Mouse (Mus musculus): ENCODE results near the gene 1700113H08Rik.

Gene 1700113H08Rik

DNA sequence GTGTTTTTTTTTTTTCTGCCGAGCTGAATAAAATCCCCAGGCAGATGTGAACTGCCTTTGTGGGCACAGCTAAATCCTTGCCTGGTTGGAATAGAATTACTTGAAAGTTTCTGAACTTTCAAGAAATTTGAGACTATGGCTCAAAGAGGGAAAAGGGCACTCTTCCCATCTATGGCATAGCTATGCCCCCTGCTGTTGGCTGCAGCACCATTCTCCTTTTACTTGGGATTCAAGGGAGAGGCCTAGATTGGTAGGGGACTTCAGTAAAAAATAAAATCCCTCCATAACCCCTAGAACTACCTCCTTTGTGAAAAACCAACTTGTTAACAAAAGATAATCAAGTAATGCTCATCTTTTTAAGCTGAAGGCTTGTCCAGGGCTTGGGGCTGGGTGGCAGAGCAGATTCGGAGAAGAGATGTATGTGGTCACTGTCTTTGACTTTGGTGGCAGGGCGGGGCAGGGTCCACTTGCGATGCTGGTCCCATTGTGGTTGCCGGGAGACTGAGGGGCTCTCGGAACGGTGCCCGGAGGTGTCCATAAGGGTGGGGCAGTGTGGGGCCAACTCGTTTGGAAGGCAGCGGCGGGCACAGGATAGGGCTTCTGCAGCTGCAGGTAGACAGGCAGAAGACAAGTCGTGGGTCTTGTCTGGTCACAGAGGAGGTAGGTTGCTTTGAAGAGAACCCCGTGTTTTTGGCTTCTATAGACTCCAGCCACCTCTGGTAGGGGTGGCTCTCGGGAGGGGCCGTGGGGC lies at the start of gene 1700113H08Rik:
TSS of gene 1700113H08Rik (plus strand) at position 546 of the 751 bp plus-strand sequence.
- in situ Hi-C loops (cut with MboI; ENCODE audit: low pct_unique_long_range_greater_than_20kb in 1 of 2, low sequenced_read_pairs in 2 of 2, unreplicated experiment in 1 of 2), result no loop called here

DNA sequence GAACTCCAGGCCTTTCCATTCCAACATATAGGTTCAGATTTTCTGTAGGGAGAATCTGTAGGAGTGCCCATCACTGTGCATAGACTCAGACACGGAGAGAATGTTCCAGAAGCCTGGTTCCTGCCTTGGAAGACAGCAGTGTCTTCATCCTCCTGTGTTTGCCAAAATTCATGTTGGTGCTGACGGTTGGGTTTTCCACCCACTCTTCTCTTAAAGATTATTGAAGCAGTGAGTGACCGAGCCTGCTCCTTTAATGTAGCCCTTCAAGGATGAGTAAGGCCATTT lies 49.7 kb upstream of the 1700113H08Rik start:
- in situ Hi-C loops (cut with MboI; ENCODE audit: low pct_unique_long_range_greater_than_20kb in 1 of 2, low sequenced_read_pairs in 2 of 2, unreplicated experiment in 1 of 2), result no loop called here

DNA sequence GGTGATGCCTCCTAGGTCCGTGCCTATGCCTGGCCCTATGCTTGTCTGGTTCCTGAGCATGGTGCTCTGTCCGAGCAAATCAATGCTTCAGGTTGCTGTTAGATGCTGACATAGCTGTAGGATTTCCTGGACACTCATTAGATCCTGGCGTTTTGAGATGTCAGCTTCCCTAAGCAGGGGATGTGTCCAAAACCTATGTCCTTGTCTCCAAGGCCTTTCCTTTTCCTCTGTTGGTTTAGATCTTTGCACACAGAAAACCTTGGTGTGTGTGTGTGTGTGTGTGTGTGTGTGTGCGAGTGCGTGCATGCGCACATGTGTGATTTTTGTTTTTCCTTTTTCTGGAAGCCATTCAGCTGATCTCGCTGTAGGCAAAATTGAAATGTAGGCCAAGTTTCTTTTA lies 45.8 kb upstream of the 1700113H08Rik start:
- in situ Hi-C loops (cut with MboI; ENCODE audit: low pct_unique_long_range_greater_than_20kb in 1 of 2, low sequenced_read_pairs in 2 of 2, unreplicated experiment in 1 of 2), result no loop called here

DNA sequence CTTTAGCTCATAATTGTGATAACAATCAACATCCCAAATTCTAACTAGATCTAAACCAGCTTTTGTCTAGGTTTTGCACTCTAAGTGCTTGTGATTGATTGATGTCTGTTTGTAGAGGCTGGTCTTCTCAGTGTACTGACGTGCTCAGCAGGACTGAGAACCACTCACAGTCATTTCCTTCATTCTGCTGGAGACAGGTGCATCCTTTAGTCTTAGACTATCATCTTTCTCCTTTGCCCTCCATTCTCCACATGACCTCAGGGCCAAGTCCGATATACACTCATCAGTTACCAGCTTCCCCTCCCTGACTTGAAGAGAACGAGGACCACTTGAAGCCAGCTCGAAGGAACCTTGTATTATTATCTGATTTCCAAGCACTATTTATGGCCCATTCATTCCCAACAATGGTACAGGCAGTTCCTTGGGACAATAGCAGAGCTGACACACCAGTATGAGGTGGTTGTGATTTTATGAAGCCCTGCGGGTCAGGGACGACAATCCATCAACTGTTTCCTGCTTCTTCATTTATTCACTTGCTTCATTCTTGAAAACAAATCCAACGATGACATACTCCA lies 43.4 kb upstream of the 1700113H08Rik start:
- in situ Hi-C loops (cut with MboI; ENCODE audit: low pct_unique_long_range_greater_than_20kb in 1 of 2, low sequenced_read_pairs in 2 of 2, unreplicated experiment in 1 of 2), result no loop called here

DNA sequence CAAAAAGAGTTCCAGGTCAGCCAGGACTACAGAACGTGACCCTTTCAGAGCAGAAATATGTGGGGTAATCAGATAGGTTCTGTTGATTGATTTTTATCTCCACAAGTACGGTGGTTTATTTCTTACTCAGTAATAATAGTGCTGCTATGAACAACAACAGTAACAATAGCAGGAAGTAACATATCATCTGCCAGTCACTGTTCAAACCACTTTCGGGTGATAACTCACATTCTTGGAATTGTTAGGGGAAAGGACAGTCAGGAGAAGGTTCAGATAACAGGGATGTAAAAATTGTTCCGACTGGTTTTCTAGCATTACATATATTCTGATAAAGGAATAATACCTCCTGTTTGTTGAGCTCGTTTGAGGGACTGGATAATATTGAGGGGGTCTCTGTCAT lies 42.4 kb upstream of the 1700113H08Rik start:
- in situ Hi-C loops (cut with MboI; ENCODE audit: low pct_unique_long_range_greater_than_20kb in 1 of 2, low sequenced_read_pairs in 2 of 2, unreplicated experiment in 1 of 2), result no loop called here

DNA sequence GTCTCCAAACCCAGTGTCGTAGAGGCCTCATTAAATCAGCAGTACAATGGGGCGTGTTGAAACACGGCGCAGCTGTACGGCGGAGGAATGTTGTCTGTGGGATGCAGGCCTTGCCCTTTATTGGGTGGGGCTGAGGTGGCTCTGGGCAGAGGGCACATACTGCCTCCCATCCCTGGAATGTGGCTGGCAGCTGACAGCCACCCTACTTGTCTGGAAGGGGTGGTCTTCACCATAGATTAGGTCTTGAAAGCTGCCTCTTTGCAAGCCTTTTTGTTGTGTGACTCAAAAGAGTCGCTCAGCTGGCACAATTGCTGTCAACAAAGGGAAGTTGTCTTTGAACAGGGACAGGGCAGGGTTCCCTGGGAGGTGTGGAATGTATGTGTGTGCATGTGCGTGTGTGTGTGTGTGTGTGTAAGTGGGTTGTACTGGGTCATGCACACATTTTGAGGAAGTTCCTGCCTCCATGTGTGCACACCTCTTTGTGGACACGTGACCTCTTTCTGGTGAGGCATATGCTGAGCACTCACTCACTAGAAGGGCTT lies 41.6 kb upstream of the 1700113H08Rik start:
- in situ Hi-C loops (cut with MboI; ENCODE audit: low pct_unique_long_range_greater_than_20kb in 1 of 2, low sequenced_read_pairs in 2 of 2, unreplicated experiment in 1 of 2), result no loop called here

DNA sequence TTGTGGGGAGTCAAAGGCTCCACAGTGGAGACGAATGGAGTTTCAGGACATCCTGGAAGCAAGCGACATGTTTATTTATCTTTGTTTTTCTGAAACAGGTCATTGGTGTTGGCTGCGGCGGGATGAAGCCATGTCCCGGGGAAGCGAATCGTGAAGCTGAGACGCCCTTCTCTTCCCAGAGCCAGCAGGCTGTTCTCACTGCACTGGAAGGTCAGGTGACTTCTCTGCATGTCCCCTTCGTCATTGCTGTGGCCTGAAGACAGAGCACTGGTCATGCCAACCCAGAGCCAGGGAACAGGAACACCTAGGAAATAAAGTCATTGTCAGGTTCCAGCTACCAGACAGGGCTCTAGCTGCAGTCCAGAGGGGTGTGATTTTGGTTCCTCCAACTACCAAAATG lies 39.0 kb upstream of the 1700113H08Rik start:
- in situ Hi-C loops (cut with MboI; ENCODE audit: low pct_unique_long_range_greater_than_20kb in 1 of 2, low sequenced_read_pairs in 2 of 2, unreplicated experiment in 1 of 2), result no loop called here

DNA sequence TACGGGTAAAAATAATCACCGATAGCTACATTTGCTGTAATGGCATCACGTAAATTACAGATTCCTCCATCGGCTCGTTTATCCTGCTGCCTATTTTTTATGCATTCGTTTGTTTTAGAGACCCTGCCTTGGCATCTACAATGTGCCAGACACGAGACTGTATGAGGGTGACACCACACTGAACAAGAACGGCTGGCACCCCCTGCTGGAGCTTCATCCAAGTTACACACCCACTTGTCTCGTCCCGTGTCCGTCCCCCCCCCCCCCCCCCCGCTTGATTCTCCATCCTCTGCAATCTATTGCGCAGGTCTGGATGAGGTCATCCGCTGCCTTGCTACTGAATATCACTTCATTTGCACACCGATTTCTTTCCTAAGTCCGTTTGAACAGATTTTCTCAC lies 37.1 kb upstream of the 1700113H08Rik start:
- in situ Hi-C loops (cut with MboI; ENCODE audit: low pct_unique_long_range_greater_than_20kb in 1 of 2, low sequenced_read_pairs in 2 of 2, unreplicated experiment in 1 of 2), result no loop called here

DNA sequence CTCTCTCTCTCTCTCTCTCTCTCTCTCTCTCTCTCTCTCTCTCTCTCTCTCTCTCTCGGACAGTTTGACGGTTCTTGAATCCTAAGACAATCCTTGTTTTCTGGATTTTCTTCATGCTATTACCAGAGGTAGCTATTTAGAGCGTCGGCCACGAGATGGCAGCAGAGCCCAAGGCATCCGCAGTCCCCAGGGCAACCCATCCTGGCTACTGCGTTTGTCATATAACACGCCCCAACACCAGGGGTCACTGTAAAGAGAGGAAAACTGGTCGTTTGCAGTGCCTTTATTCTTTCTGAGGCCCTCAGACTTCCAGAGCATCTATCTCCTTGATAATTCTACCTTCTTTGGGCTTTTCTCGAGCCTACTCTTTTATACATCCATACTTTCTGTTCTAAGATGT lies 33.0 kb upstream of the 1700113H08Rik start:
- in situ Hi-C loops (cut with MboI; ENCODE audit: low pct_unique_long_range_greater_than_20kb in 1 of 2, low sequenced_read_pairs in 2 of 2, unreplicated experiment in 1 of 2), result loop anchor here (5.0 to 25.0 kb wide), 2 partner anchors 482 to 487 kb away; partner anchors contain the start of gene Pah (in 1 of the 2)

DNA sequence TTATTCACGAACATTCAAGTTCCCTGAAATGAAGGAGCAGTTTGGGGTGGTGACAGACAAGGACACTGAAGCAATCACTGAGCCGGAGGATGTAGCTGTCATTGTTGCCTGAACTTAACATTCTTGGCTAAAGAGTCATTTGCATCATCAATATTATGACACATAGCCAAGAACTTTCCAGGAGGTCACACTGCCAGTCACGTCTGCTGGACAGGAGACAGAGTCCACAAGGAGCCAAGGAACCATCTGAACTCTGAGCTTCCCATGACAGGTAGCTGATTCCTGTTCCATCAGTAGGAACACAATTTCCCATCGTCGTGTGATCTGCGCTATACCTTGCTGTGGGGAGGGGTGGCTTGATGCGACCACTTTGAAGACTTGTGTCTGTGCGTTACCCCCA lies 25.1 kb upstream of the 1700113H08Rik start:
- in situ Hi-C loops (cut with MboI; ENCODE audit: low pct_unique_long_range_greater_than_20kb in 1 of 2, low sequenced_read_pairs in 2 of 2, unreplicated experiment in 1 of 2), result loop anchor here (5.0 to 25.0 kb wide), 2 partner anchors 90 to 480 kb away; partner anchors contain the start of gene Pah (in 1 of the 2)

DNA sequence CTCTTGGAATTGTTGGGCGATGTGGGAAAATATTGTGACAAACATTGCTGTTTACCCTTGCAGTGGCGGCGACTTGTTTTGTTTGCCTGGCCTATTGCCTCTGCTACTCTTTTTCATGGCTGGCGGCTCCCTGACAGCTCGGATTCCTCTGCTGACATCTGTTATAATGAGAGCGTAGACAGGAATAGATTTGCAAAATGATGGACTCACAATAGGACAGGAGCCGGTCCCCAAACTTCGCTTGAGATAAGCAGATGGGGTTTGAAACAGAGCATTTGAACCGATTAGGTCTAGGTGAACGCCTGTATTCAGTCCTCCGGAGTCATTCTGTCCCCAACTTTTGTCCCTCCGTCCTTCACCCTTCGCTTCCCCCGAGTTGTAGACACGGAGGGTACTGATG lies 22.0 kb upstream of the 1700113H08Rik start:
- in situ Hi-C loops (cut with MboI; ENCODE audit: low pct_unique_long_range_greater_than_20kb in 1 of 2, low sequenced_read_pairs in 2 of 2, unreplicated experiment in 1 of 2), result loop anchor here in 1 of 2 experiments (25.0 kb wide), 1 partner anchor 476 kb away; the partner anchor contains the start of gene Pah

DNA sequence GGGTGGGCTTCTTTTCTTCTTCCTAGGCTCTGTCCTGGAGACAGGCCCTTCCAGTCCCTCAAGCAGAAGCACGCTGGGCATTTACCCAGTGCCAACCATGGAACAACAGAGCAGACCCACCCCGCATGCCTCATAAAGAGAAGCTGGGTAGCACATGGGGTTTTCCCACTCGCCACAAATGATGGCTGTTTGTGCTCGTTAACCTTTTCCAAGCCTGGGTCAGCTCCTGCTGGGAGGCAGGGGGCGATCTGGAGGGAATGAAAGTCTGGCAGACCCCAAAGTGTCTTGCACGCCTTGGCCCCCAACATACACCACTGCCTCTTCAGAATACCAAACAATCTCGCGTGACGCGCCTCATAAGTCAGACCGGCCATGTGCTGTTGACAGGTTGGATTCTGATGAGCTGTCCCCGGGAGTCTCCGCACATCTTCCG lies 21.6 kb upstream of the 1700113H08Rik start:
- in situ Hi-C loops (cut with MboI; ENCODE audit: low pct_unique_long_range_greater_than_20kb in 1 of 2, low sequenced_read_pairs in 2 of 2, unreplicated experiment in 1 of 2), result loop anchor here in 1 of 2 experiments (25.0 kb wide), 1 partner anchor 476 kb away; the partner anchor contains the start of gene Pah

DNA sequence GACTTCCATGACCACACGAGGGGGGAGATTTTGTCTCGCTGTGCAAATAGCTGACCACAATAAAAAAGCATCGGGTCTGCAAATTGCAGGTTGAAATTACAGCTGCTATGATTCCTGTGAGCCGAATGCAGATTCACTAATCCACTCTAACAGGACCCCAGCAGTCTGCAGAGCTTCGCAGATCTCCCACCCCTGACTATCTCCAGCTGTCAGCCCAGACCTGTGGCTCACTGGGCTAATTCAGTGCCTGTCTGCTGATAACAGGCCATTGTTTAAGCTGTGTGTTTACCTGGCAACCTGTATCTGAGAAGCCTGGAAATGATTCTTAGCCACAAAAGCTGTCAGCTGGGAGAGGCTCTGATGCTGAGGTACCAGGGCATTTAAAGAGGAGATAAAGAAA lies 20.8 kb upstream of the 1700113H08Rik start:
- in situ Hi-C loops (cut with MboI; ENCODE audit: low pct_unique_long_range_greater_than_20kb in 1 of 2, low sequenced_read_pairs in 2 of 2, unreplicated experiment in 1 of 2), result loop anchor here in 1 of 2 experiments (25.0 kb wide), 1 partner anchor 475 kb away; the partner anchor contains the start of gene Pah

DNA sequence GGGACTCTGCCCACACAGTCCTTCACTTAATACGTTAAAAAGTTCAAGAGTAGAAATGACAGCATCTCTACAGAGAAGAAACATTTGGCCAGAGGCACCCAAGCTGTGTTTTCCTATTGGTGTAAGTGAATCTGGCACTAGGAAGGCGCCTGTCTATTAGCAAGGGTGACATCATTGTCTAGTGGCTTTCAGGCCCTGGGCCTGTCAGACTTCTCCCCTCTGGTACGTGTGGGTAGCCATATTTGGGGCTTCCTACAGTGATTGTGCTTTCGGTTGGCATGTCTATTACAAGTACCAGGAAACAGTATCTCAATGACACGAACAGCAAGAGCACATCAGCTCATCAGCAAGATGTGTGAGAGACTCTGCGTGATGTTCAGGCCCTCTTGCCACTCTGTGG lies 18.5 kb upstream of the 1700113H08Rik start:
- in situ Hi-C loops (cut with MboI; ENCODE audit: low pct_unique_long_range_greater_than_20kb in 1 of 2, low sequenced_read_pairs in 2 of 2, unreplicated experiment in 1 of 2), result loop anchor here in 1 of 2 experiments (25.0 kb wide), 1 partner anchor 473 kb away; the partner anchor contains the start of gene Pah

DNA sequence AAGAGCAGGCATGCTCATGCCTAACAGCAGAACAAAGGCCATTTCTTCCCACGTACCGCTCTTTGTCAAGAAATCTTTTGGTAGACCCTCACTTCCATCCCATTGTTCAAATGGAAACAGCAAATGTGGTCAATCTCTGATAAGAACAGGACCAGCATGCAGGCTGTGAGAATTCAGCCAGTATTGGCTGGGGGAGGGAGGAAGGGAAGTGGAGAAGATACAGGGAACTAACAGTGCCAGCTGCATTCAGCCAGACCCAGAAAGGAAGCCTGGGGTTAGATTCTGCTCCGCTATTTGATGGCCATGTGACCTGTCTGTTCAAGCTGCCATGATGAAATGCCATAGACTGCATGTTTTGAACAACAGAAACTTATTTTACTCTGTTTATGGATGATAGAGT lies 18.0 kb upstream of the 1700113H08Rik start:
- in situ Hi-C loops (cut with MboI; ENCODE audit: low pct_unique_long_range_greater_than_20kb in 1 of 2, low sequenced_read_pairs in 2 of 2, unreplicated experiment in 1 of 2), result loop anchor here in 1 of 2 experiments (25.0 kb wide), 1 partner anchor 473 kb away; the partner anchor contains the start of gene Pah

DNA sequence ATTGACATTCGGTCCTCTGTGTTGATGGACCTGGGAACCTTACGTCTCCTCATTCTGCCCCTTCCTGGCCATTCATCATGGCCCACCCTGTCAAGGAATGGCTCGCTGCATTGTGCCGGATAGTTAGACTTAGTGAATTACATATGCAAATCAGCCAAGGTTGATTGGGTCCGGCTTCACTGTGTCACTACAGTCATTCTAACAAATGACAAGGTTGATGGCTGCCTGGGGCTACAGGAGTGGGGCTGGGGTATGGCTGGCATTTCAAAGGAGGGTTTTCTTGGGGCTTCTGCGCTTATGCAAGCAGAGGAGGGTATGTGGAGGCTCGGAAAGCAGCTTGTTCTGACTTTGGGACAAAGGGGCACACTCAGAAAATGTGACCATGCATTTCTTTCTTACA lies 16.6 kb upstream of the 1700113H08Rik start:
- in situ Hi-C loops (cut with MboI; ENCODE audit: low pct_unique_long_range_greater_than_20kb in 1 of 2, low sequenced_read_pairs in 2 of 2, unreplicated experiment in 1 of 2), result loop anchor here in 1 of 2 experiments (25.0 kb wide), 1 partner anchor 471 kb away; the partner anchor contains the start of gene Pah

DNA sequence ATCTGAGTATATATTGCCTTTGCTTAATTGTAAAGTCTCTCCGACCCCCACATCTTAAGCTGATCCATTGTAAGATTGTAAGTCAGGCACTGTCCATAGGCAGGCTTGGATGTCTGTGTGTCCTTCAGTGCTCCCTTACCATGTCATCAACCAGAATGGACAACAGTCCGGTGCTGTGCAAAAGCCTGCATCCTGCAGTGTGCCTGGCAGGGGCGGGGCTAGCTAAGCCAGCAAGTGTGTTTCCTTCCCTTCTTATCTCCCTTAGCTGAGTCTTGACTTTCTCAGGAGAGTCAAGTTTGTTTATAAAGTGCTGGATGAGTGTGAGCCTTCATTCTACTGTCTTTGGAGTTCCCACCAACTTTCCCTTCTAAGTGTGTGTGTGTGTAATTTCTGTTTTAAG lies 12.6 kb upstream of the 1700113H08Rik start:
- in situ Hi-C loops (cut with MboI; ENCODE audit: low pct_unique_long_range_greater_than_20kb in 1 of 2, low sequenced_read_pairs in 2 of 2, unreplicated experiment in 1 of 2), result loop anchor here in 1 of 2 experiments (25.0 kb wide), 1 partner anchor 467 kb away; the partner anchor contains the start of gene Pah

DNA sequence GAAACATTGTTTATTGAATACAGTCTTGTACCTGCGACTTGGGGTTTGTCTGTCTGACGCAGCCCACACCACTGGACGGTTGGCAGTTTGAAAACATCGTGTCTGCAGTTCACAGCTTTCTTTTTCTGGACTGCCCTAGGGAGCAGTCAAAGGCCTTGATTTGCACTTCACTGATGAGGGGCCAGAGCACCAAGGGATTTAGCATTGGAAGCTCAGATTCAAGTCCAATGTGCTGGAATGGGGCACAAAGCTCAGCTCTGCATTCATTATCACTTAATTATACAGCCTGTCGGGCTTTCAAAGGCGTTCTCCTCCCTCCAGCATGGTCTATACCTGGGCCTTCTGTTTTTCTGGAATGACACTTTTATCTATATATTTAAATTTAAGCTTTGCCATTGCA lies 11.4 kb upstream of the 1700113H08Rik start:
- in situ Hi-C loops (cut with MboI; ENCODE audit: low pct_unique_long_range_greater_than_20kb in 1 of 2, low sequenced_read_pairs in 2 of 2, unreplicated experiment in 1 of 2), result loop anchor here in 1 of 2 experiments (25.0 kb wide), 1 partner anchor 466 kb away; the partner anchor contains the start of gene Pah

DNA sequence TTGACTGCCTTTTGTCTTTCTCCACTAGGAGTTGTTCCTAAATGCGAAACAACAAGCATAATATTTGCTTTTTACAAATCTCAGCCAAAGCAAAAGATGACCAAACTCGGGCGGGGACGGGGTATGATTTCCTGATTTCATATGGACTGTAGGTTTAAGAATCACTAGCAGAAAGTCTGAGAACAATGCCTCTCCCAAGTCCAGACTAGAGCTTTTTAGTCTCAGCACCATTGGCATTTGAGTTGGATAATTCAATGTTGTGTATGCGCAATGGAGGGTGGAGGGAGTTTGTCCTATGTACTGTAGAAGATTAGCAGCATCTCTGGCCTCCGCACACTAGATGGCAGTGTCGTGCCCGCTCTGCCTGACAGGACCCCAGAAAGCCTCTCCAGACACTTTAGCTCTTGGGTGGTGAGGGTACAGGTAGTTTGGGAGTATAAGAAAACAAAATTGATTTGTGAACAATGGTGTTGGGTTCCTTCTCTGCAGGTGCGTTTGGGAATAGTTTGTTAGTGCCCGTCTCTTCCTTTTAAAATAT lies 10.8 kb upstream of the 1700113H08Rik start:
- in situ Hi-C loops (cut with MboI; ENCODE audit: low pct_unique_long_range_greater_than_20kb in 1 of 2, low sequenced_read_pairs in 2 of 2, unreplicated experiment in 1 of 2), result loop anchor here in 1 of 2 experiments (25.0 kb wide), 1 partner anchor 465 kb away; the partner anchor contains the start of gene Pah
